Mouse (Mus musculus) brain, embryonic 14.5 days (tissue): ENCODE results near the gene Plod3.

Source experiments
- CTCF ChIP-seq: fragments of 200-500 bp; IDR thresholded peaks from 2 replicates; pipeline ENCODE4 v1.5.1; 2012; ENCODE audit warnings: inconsistent platforms, mild to moderate bottlenecking, moderate library complexity, borderline replicate concordance; ENCODE audit not compliant: insufficient read depth, insufficient read length; ENCODE audit errors: extremely low read depth
- POLR2A ChIP-seq: fragments of 200-500 bp; IDR thresholded peaks from 2 replicates; pipeline ENCODE4 v1.6.1; 2012; ENCODE audit warnings: mild to moderate bottlenecking, inconsistent platforms, borderline replicate concordance; ENCODE audit not compliant: poor library complexity, insufficient read depth, insufficient read length, severe bottlenecking; ENCODE audit errors: extremely low read depth

DNA sequence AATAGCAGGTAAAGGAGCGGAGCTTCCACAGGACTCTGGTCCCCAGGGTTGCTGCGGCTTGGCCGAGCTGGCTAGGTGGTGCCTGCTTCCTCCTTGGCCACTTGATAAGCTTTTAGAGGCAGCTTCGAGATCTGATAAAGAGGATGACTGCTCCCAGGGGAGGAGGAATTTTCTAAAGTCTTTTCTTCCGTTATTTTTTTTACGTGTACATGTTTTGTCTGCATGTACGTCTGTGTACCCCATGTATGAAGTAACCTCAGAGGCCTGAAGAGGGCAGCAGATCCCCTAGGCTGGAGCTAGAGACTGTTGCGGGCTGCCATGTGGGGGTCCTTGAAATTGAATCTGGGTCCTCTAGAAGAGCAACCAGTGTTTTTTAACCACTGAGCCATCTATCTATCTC, 5.8 kb upstream of the Plod3 start:
- TF ChIP-seq CTCF (no peak), POLR2A (no peak)
